ENCODE assay signal across 15 mouse cellular contexts in genomic region chr5:143065230-143065629, GRCm38 (mm10). TPM values are rescaled to one million over a fixed set of nuclear protein-coding genes. Genes with fewer than 3 reads are reported as not detected.
DNase-seq lines count a peak whose midpoint lies in the region; ATAC-seq and TF ChIP-seq lines count a peak whose summit lies in the region.
"Had no signal": no experiment of that assay in that cellular context is flagged by ENCODE, and none has a peak within 500 bp of the region (broad histone marks: within the 10 kb centered on the region; RNA-seq: fewer than 3 reads in every experiment).

No protein-coding gene starts in this region.

- no peak overlapping the region for H3K4me3 ChIP-seq in forebrain, embryonic 12.5 days (replicated peaks)
- no peak overlapping the region for H3K4me3 ChIP-seq in forebrain, embryonic 10.5 days
- no peak overlapping the region for H3K4me3 ChIP-seq in hindbrain, postnatal 0 days (ENCODE audit: low read length)
- H3K4me3 ChIP-seq in hindbrain, embryonic 12.5 days, result no peak overlapping the region
- no peak overlapping the region for H3K4me3 ChIP-seq in midbrain, embryonic 14.5 days (replicated peaks; ENCODE audit: low read depth, low read length)
- H3K4me3 ChIP-seq in midbrain, embryonic 13.5 days (replicated peaks), result no peak overlapping the region
- H3K4me3 ChIP-seq: embryonic facial prominence, embryonic 10.5 days; heart, embryonic 15.5 days; neural tube, embryonic 15.5 days had no signal

- no peak for ATAC-seq in forebrain, embryonic 12.5 days (ENCODE audit: low FRiP score)
- ATAC-seq in hindbrain, postnatal 0 days, result no peak
- ATAC-seq in hindbrain, embryonic 12.5 days (ENCODE audit: low FRiP score), result no peak
- no peak for ATAC-seq in midbrain, embryonic 14.5 days (ENCODE audit: low FRiP score, low TSS enrichment)
- no peak for ATAC-seq in midbrain, embryonic 13.5 days
- ATAC-seq: intestine, postnatal 0 days had no signal

- 0 out of 2 replicates have a peak overlapping the region, but pooled peaks have one; percentile 20 for H3K27ac ChIP-seq in forebrain, embryonic 12.5 days
- H3K27ac ChIP-seq in forebrain, embryonic 10.5 days, result no peak overlapping the region
- peak overlapping the region; percentile 64 for H3K27ac ChIP-seq in hindbrain, postnatal 0 days
- H3K27ac ChIP-seq in hindbrain, embryonic 12.5 days, result no peak overlapping the region
- H3K27ac ChIP-seq in midbrain, embryonic 14.5 days (replicated peaks; ENCODE audit: low read depth, low read length), result no peak overlapping the region
- no peak overlapping the region for H3K27ac ChIP-seq in midbrain, embryonic 13.5 days
- H3K27ac ChIP-seq: embryonic facial prominence, embryonic 10.5 days; heart, embryonic 15.5 days; neural tube, embryonic 15.5 days had no signal

- TF ChIP-seq CTCF in hindbrain, postnatal 0 days (IDR thresholded peaks at IDR 0.05; ENCODE audit: low read depth), result no peak

- no peak for DNase-seq in forebrain, embryonic 10.5 days (ENCODE audit: extremely low spot score, low spot score)
- peak; percentile 67 for DNase-seq in hindbrain, postnatal 0 days (ENCODE audit: low spot score)
- peak; percentile 28 for DNase-seq in midbrain, embryonic 14.5 days
- DNase-seq in heart, postnatal 14 days, result peak; percentile 48 to 70
- no peak for DNase-seq in natural killer cell, adult 2 months (ENCODE audit: low spot score in 2 of 2)
- DNase-seq: kidney, postnatal 10 days; lung, adult 18-20 months; retina, postnatal 1 day had no signal

- H3K36me3 ChIP-seq in forebrain, embryonic 12.5 days (replicated peaks), result peaks cover 62% of the 10 kb centered on the region
- peaks cover 93% of the 10 kb centered on the region for H3K36me3 ChIP-seq in forebrain, embryonic 10.5 days (replicated peaks)
- H3K36me3 ChIP-seq in hindbrain, postnatal 0 days (ENCODE audit: insufficient read depth, low read length), result peaks cover 25% of the 10 kb centered on the region
- peaks cover 43% of the 10 kb centered on the region for H3K36me3 ChIP-seq in hindbrain, embryonic 12.5 days
- peaks cover 50% of the 10 kb centered on the region for H3K36me3 ChIP-seq in midbrain, embryonic 14.5 days (ENCODE audit: control insufficient read depth, insufficient read depth, low read length)
- peaks cover 49% of the 10 kb centered on the region for H3K36me3 ChIP-seq in midbrain, embryonic 13.5 days

- WGBS in forebrain, embryonic 12.5 days, result 90% methylated on average over 2 of the region's 2 CpGs
- 91% methylated on average over 2 of the region's 2 CpGs for WGBS in forebrain, embryonic 10.5 days
- 52% methylated on average over 2 of the region's 2 CpGs for WGBS in hindbrain, postnatal 0 days
- 86% methylated on average over 2 of the region's 2 CpGs for WGBS in hindbrain, embryonic 12.5 days
- 89% methylated on average over 2 of the region's 2 CpGs for WGBS in midbrain, embryonic 14.5 days
- 78% methylated on average over 2 of the region's 2 CpGs for WGBS in midbrain, embryonic 13.5 days

- intact Hi-C loops in heart, postnatal 14 days (cut with DNase I), result loop anchor here (5.0 kb wide), 1 partner anchor 298 kb away; no protein-coding TSS in a partner anchor

- no peak overlapping the region for H3K9ac ChIP-seq in forebrain, embryonic 12.5 days
- H3K9ac ChIP-seq in hindbrain, postnatal 0 days (replicated peaks; ENCODE audit: low read length), result no peak overlapping the region
- no peak overlapping the region for H3K9ac ChIP-seq in hindbrain, embryonic 12.5 days
- H3K9ac ChIP-seq in midbrain, embryonic 14.5 days (replicated peaks; ENCODE audit: low read length), result no peak overlapping the region
- no peak overlapping the region for H3K9ac ChIP-seq in midbrain, embryonic 13.5 days (replicated peaks)
- H3K9ac ChIP-seq: heart, embryonic 15.5 days; neural tube, embryonic 15.5 days had no signal

- H3K4me2 ChIP-seq in forebrain, embryonic 12.5 days, result no peak overlapping the region
- no peak overlapping the region for H3K4me2 ChIP-seq in hindbrain, postnatal 0 days (ENCODE audit: low read depth, low read length)
- H3K4me2 ChIP-seq in hindbrain, embryonic 12.5 days (replicated peaks), result no peak overlapping the region
- H3K4me2 ChIP-seq in midbrain, embryonic 14.5 days (ENCODE audit: low read length), result no peak overlapping the region
- H3K4me2 ChIP-seq in midbrain, embryonic 13.5 days (replicated peaks), result no peak overlapping the region
- H3K4me2 ChIP-seq: heart, embryonic 15.5 days; neural tube, embryonic 15.5 days had no signal

- H3K4me1 ChIP-seq in forebrain, embryonic 12.5 days, result peaks cover 9% of the 10 kb centered on the region; the same call in 1 of the 2 replicates
- H3K4me1 ChIP-seq in forebrain, embryonic 10.5 days, result peaks cover 14% of the 10 kb centered on the region
- H3K4me1 ChIP-seq in hindbrain, postnatal 0 days (ENCODE audit: insufficient read depth, low read length), result peaks cover 9% of the 10 kb centered on the region; the same call in 1 of the 2 replicates
- H3K4me1 ChIP-seq in hindbrain, embryonic 12.5 days, result peaks cover 7% of the 10 kb centered on the region; the same call in 1 of the 2 replicates
- no peaks in the 10 kb centered on the region for H3K4me1 ChIP-seq in midbrain, embryonic 14.5 days (ENCODE audit: control insufficient read depth, insufficient read depth, low read length)
- H3K4me1 ChIP-seq in midbrain, embryonic 13.5 days (replicated peaks), result peaks cover 20% of the 10 kb centered on the region

- no peaks in the 10 kb centered on the region for H3K27me3 ChIP-seq in forebrain, embryonic 12.5 days
- no peaks in the 10 kb centered on the region for H3K27me3 ChIP-seq in forebrain, embryonic 10.5 days (ENCODE audit: poor library complexity, severe bottlenecking)
- no peaks in the 10 kb centered on the region for H3K27me3 ChIP-seq in hindbrain, postnatal 0 days (ENCODE audit: insufficient read depth, low read length)
- H3K27me3 ChIP-seq in hindbrain, embryonic 12.5 days, result no peaks in the 10 kb centered on the region
- no peaks in the 10 kb centered on the region for H3K27me3 ChIP-seq in midbrain, embryonic 14.5 days (ENCODE audit: control insufficient read depth, insufficient read depth, low read length)
- no peaks in the 10 kb centered on the region for H3K27me3 ChIP-seq in midbrain, embryonic 13.5 days
- H3K27me3 ChIP-seq: heart, embryonic 15.5 days; neural tube, embryonic 15.5 days had no signal

- no peaks in the 10 kb centered on the region for H3K9me3 ChIP-seq in forebrain, embryonic 12.5 days
- H3K9me3 ChIP-seq in forebrain, embryonic 10.5 days, result no peaks in the 10 kb centered on the region
- H3K9me3 ChIP-seq in hindbrain, postnatal 0 days (ENCODE audit: low read length), result no peaks in the 10 kb centered on the region
- H3K9me3 ChIP-seq in hindbrain, embryonic 12.5 days (replicated peaks), result no peaks in the 10 kb centered on the region
- no peaks in the 10 kb centered on the region for H3K9me3 ChIP-seq in midbrain, embryonic 14.5 days (ENCODE audit: control insufficient read depth, low read length)
- no peaks in the 10 kb centered on the region for H3K9me3 ChIP-seq in midbrain, embryonic 13.5 days
- H3K9me3 ChIP-seq: embryonic facial prominence, embryonic 10.5 days; heart, embryonic 15.5 days; neural tube, embryonic 15.5 days had no signal

RNA-seq across cellular contexts. Expression of gene Rnf216, which starts 47.6 kb away (rescaled TPM):
- polyA plus RNA-seq in forebrain, embryonic 12.5 days (2016; fragmentation: Nextera tagmentation; extraction: Ambion mirVana), result 52.3 and 54.8 TPM in 2 replicates
- 44.4 and 48.0 TPM in 2 replicates for polyA plus RNA-seq in forebrain, embryonic 10.5 days (2016; fragmentation: Nextera tagmentation; extraction: Ambion mirVana)
- total RNA-seq in hindbrain, postnatal 0 days (2014; rRNA removed), result 28.0 and 32.7 TPM in 2 replicates
- 25.3 and 29.7 TPM in 2 replicates for polyA plus RNA-seq in hindbrain, postnatal 0 days (2015; fragmentation: Nextera tagmentation; extraction: Ambion mirVana)
- 49.4 and 51.1 TPM in 2 replicates for polyA plus RNA-seq in hindbrain, embryonic 12.5 days (2016; fragmentation: Nextera tagmentation; extraction: Ambion mirVana)
- 28.9 and 32.1 TPM in 2 replicates for polyA plus RNA-seq in midbrain, embryonic 14.5 days (2014; fragmentation: Nextera tagmentation; extraction: Ambion mirVana)
- 34.9 and 36.9 TPM in 2 replicates for polyA plus RNA-seq in midbrain, embryonic 13.5 days (2015; fragmentation: Nextera tagmentation; extraction: Ambion mirVana)
- total RNA-seq in heart, postnatal 14 days (2021), result 10 to 100 TPM; 25.7 to 29.4 TPM

Comparison
In these comparisons a context has a peak if more than half of its experiments do, and no peak if none do; other contexts are left out.
1. H3K27ac ChIP-seq: peak in forebrain, embryonic 12.5 days (single experiment) and hindbrain, postnatal 0 days (single experiment); none in forebrain, embryonic 10.5 days (single experiment), hindbrain, embryonic 12.5 days (single experiment), midbrain, embryonic 14.5 days (single experiment) and midbrain, embryonic 13.5 days (single experiment).
2. DNase-seq: peak in hindbrain, postnatal 0 days (single experiment), midbrain, embryonic 14.5 days (single experiment) and heart, postnatal 14 days (2 of 2); none in forebrain, embryonic 10.5 days (single experiment) and natural killer cell, adult 2 months (0 of 2).